Mouse (Mus musculus): ENCODE measurements around the gene Mettl27.
"Not testable (repeated sequence)": the region's sequence is repeated elsewhere in the genome, so short reads cannot be mapped to it uniquely, and the experiment has no call there.

DNA sequence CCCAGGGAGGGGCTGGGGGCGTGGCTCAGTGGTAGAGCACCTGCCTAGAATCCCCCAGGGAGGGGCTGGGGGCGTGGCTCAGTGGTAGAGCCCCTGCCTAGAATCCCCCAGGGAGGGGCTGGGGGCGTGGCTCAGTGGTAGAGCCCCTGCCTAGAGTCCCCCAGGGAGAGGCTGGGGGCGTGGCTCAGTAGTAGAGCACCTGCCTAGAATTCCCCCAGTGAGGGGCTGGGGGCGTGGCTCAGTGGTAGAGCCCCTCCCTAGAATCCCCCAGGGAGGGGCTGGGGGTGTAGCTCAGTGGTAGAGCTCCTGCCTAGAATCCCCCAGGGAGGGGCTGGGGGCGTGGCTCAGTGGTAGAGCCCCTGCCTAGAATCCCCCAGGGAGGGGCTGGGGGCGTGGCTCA lies 7.4 kb downstream of the Mettl27 start:
- TF ChIP-seq CTCF, POLR2A (IDR thresholded peaks at IDR 0.05; ENCODE audit: extremely low read depth, insufficient read depth, low read length): not testable (repeated sequence)

Data from cortical plate, adult 2 months (tissue).